Mouse (Mus musculus) midbrain, embryonic 14.5 days (tissue): ENCODE measurements around the gene Art4. TPM values are rescaled to one million over a fixed set of nuclear protein-coding genes. Genes with fewer than 3 reads are reported as not detected.

ENCODE experiments used
- ATAC-seq: fragments of 200-750 bp; cut with Nextera tagmentation; 2 replicates; pipeline ENCODE4 v1.8.0; 2017; ENCODE audit warnings: moderate number of reproducible peaks, moderate library complexity; ENCODE audit not compliant: low FRiP score, low TSS enrichment
- DNase-seq: peaks from one replicate; pipeline ENCODE4 v3.0.0-alpha.2; 2015
- H3K27ac ChIP-seq: fragments of 300-500 bp; sonication (generic); replicated peaks from 2 replicates; pipeline ENCODE4 v1.5.1; 2014; ENCODE audit warnings: mild to moderate bottlenecking, low read depth, low read length, moderate library complexity
- H3K27me3 ChIP-seq: fragments of 300-500 bp; sonication (generic); 2 replicates; pipeline ENCODE4 v1.6.1; 2014; ENCODE audit warnings: low read length, control low read depth, mixed read lengths; ENCODE audit not compliant: control insufficient read depth, insufficient read depth
- H3K36me3 ChIP-seq: fragments of 300-500 bp; sonication (generic); 2 replicates; pipeline ENCODE4 v1.6.1; 2014; ENCODE audit warnings: low read length, control low read depth; ENCODE audit not compliant: control insufficient read depth, insufficient read depth
- H3K4me1 ChIP-seq: fragments of 300-500 bp; sonication (generic); 2 replicates; pipeline ENCODE4 v1.6.1; 2014; ENCODE audit warnings: mild to moderate bottlenecking, antibody characterized with exemption, low read length, control low read depth; ENCODE audit not compliant: control insufficient read depth, insufficient read depth
- H3K4me2 ChIP-seq: fragments of 300-500 bp; sonication (generic); 2 replicates; pipeline ENCODE4 v1.6.1; 2014; ENCODE audit warnings: mild to moderate bottlenecking, low read length, moderate library complexity
- H3K4me3 ChIP-seq: fragments of 300-500 bp; sonication (generic); replicated peaks from 2 replicates; pipeline ENCODE4 v1.5.1; 2014; ENCODE audit warnings: low read depth, low read length
- H3K9ac ChIP-seq: fragments of 300-500 bp; sonication (generic); replicated peaks from 2 replicates; pipeline ENCODE4 v1.6.1; 2014; ENCODE audit warnings: mild to moderate bottlenecking, low read length, moderate library complexity
- H3K9me3 ChIP-seq: fragments of 300-500 bp; sonication (generic); 2 replicates; pipeline ENCODE4 v1.6.1; 2016; ENCODE audit warnings: low read length, control low read depth, mixed read lengths; ENCODE audit not compliant: control insufficient read depth
- WGBS: fragments of 180-500 bp; shearing (Covaris S2); extraction: QIAGEN DNeasy Blood & Tissue Kit; methylation state at CpG from one replicate; pipeline ENCODE4 v1.1.7; 2014; 5-methylcytosine and 5-hydroxymethylcytosine counted together
- polyA plus RNA-seq: library from polyadenylated mRNA; unstranded; fragments of >200 nt; fragmentation: Nextera tagmentation; extraction: Ambion mirVana; gene quantifications from 2 replicates; pipeline ENCODE4 v1.2.1, GENCODE M21; 2014

Gene Art4
- polyA plus RNA-seq, 1 experiment from 2014 or later = not detected

- DNase-seq = no peak
- Histone ChIP-seq H3K27me3 (no peaks in the 10 kb centered on the region), H3K36me3 (no peaks in the 10 kb centered on the region), H3K4me2 (no peak overlapping the region), H3K9me3 (no peaks in the 10 kb centered on the region), H3K9ac (no peak overlapping the region), H3K4me3 (no peak overlapping the region), H3K4me1 (no peaks in the 10 kb centered on the region), H3K27ac (no peak overlapping the region)
- ATAC-seq = no peak
- WGBS = 85% methylated on average over 3 of the region's 3 CpGs
Measured at GRCm38 (mm10) chr6:136883431-136883915, 25.9 kb upstream of the Art4 start.

GRCm38 (mm10) chr6:136881678-136882077, 24.1 kb upstream of the Art4 start:
- DNase-seq = no peak
- 82% methylated on average over 8 of the region's 8 CpGs for WGBS
- no peak for ATAC-seq
- Histone ChIP-seq H3K9ac (no peak overlapping the region), H3K4me1 (no peaks in the 10 kb centered on the region), H3K27me3 (no peaks in the 10 kb centered on the region), H3K9me3 (no peaks in the 10 kb centered on the region), H3K27ac (no peak overlapping the region), H3K4me2 (no peak overlapping the region), H3K4me3 (no peak overlapping the region), H3K36me3 (no peaks in the 10 kb centered on the region)

GRCm38 (mm10) chr6:136875670-136876069, 18.1 kb upstream of the Art4 start, which contains the start of gene Mgp:
Gene Mgp (minus strand): TSS chr6:136875823.
- H3K9me3 ChIP-seq = no peaks in the 10 kb centered on the region
- H3K4me2 ChIP-seq = 0 out of 2 replicates have a peak within 1 kb of the TSS, but pooled peaks have one; percentile 2
- H3K36me3 ChIP-seq = no peaks in the 10 kb centered on the region
- H3K4me1 ChIP-seq = no peaks in the 10 kb centered on the region
- ATAC-seq = no peak
- WGBS = 67% methylated on average over 9 of the region's 9 CpGs
- no peak within 1 kb of the TSS for H3K9ac ChIP-seq
- DNase-seq = no peak
- no peak within 1 kb of the TSS for H3K4me3 ChIP-seq
- no peak within 1 kb of the TSS for H3K27ac ChIP-seq
- no peaks in the 10 kb centered on the region for H3K27me3 ChIP-seq

GRCm38 (mm10) chr6:136874599-136874998, 17.1 kb upstream of the Art4 start:
- Histone ChIP-seq H3K9ac (no peak overlapping the region), H3K9me3 (no peaks in the 10 kb centered on the region), H3K36me3 (no peaks in the 10 kb centered on the region), H3K4me2 (0 out of 2 replicates have a peak overlapping the region, but pooled peaks have one; percentile 2), H3K4me3 (no peak overlapping the region), H3K27me3 (no peaks in the 10 kb centered on the region), H3K27ac (no peak overlapping the region), H3K4me1 (no peaks in the 10 kb centered on the region)
- 50% methylated on average over 8 of the region's 8 CpGs for WGBS
- ATAC-seq = no peak
- peak; percentile 59 for DNase-seq

GRCm38 (mm10) chr6:136868921-136869320, 11.4 kb upstream of the Art4 start:
- Histone ChIP-seq H3K4me3 (no peak overlapping the region), H3K27ac (no peak overlapping the region), H3K27me3 (no peaks in the 10 kb centered on the region), H3K36me3 (no peaks in the 10 kb centered on the region), H3K4me2 (no peak overlapping the region), H3K4me1 (no peaks in the 10 kb centered on the region), H3K9ac (no peak overlapping the region), H3K9me3 (no peaks in the 10 kb centered on the region)
- ATAC-seq (no peak), DNase-seq (no peak)
- WGBS = 84% methylated on average over 5 of the region's 5 CpGs

- H3K27ac ChIP-seq = no peak overlapping the region
- no peak for ATAC-seq
- no peaks in the 10 kb centered on the region for H3K27me3 ChIP-seq
- H3K9me3 ChIP-seq = no peaks in the 10 kb centered on the region
- WGBS = 82% methylated on average over 4 of the region's 4 CpGs
- no peak overlapping the region for H3K4me2 ChIP-seq
- H3K36me3 ChIP-seq = no peaks in the 10 kb centered on the region
- H3K9ac ChIP-seq = no peak overlapping the region
- DNase-seq = no peak
- no peak overlapping the region for H3K4me3 ChIP-seq
- no peaks in the 10 kb centered on the region for H3K4me1 ChIP-seq
Measured at GRCm38 (mm10) chr6:136866150-136866549, 8.6 kb upstream of the Art4 start.

GRCm38 (mm10) chr6:136865360-136865759, 7.8 kb upstream of the Art4 start:
- Histone ChIP-seq H3K9me3 (no peaks in the 10 kb centered on the region), H3K36me3 (no peaks in the 10 kb centered on the region), H3K4me2 (no peak overlapping the region), H3K27ac (no peak overlapping the region), H3K9ac (no peak overlapping the region), H3K4me1 (no peaks in the 10 kb centered on the region), H3K4me3 (no peak overlapping the region), H3K27me3 (no peaks in the 10 kb centered on the region)
- ATAC-seq (no peak), DNase-seq (no peak)
- 89% methylated on average over 5 of the region's 5 CpGs for WGBS

- Histone ChIP-seq H3K27ac (no peak overlapping the region), H3K9me3 (no peaks in the 10 kb centered on the region), H3K4me3 (no peak overlapping the region), H3K4me1 (no peaks in the 10 kb centered on the region), H3K27me3 (no peaks in the 10 kb centered on the region), H3K36me3 (no peaks in the 10 kb centered on the region), H3K9ac (no peak overlapping the region), H3K4me2 (no peak overlapping the region)
- WGBS = 52% methylated on average over 9 of the region's 9 CpGs
- ATAC-seq (no peak; the same call in 1 of the 2 replicates), DNase-seq (peak; percentile 91)
Measured at GRCm38 (mm10) chr6:136861020-136861419, 3.5 kb upstream of the Art4 start.

- Histone ChIP-seq H3K4me2 (no peak overlapping the region), H3K9me3 (no peaks in the 10 kb centered on the region), H3K4me3 (no peak overlapping the region), H3K4me1 (no peaks in the 10 kb centered on the region), H3K27ac (no peak overlapping the region), H3K36me3 (no peaks in the 10 kb centered on the region), H3K27me3 (no peaks in the 10 kb centered on the region), H3K9ac (no peak overlapping the region)
- no peak for DNase-seq
- ATAC-seq = no peak
- 83% methylated on average over 8 of the region's 8 CpGs for WGBS
Measured at GRCm38 (mm10) chr6:136858420-136858819, 887 bp upstream of the Art4 start.
